Mouse (Mus musculus) E14TG2a.4 (cell line): ENCODE results near the gene Pxn.

Experiments used
- H3K27me3 ChIP-seq: 2 replicates; pipeline ENCODE4 v1.6.1; 2014; ENCODE audit warnings: low read length, control low read depth; ENCODE audit not compliant: insufficient read depth
- H3K36me3 ChIP-seq: 2 replicates; pipeline ENCODE4 v1.6.1; 2014; ENCODE audit warnings: low read length, control low read depth; ENCODE audit not compliant: insufficient read depth
- H3K4me1 ChIP-seq: replicated peaks from 2 replicates; pipeline ENCODE4 v1.6.1; 2014; ENCODE audit warnings: low read depth, low read length, control low read depth
- H3K4me3 ChIP-seq: replicated peaks from 2 replicates; pipeline ENCODE4 v1.5.1; 2014; ENCODE audit warnings: mild to moderate bottlenecking, low read length
- H3K9me3 ChIP-seq: 2 replicates; pipeline ENCODE4 v1.6.1; 2014; ENCODE audit warnings: low read length, control low read depth
- CTCF ChIP-seq: conservative IDR thresholded peaks from 2 replicates; pipeline ENCODE4 v1.5.1; 2014; ENCODE audit warnings: low read length
- NANOG ChIP-seq: IDR thresholded peaks from 2 replicates; pipeline ENCODE4 v1.6.1; 2014; ENCODE audit warnings: borderline replicate concordance, low read length, mixed read lengths
- POU5F1 ChIP-seq: IDR thresholded peaks from 2 replicates; pipeline ENCODE4 v1.6.1; 2014; ENCODE audit warnings: low read length, borderline replicate concordance

The Pxn gene

GRCm38 (mm10) chr5:115538693-115539043 lies 32.2 kb downstream of the Pxn start:
- Histone ChIP-seq H3K36me3 (no peaks in the 10 kb centered on the region), H3K4me1 (peaks cover 86% of the 10 kb centered on the region), H3K4me3 (peak overlapping the region; percentile 32), H3K27me3 (peaks cover 12% of the 10 kb centered on the region), H3K9me3 (no peaks in the 10 kb centered on the region)
- no peak for TF ChIP-seq POU5F1
- TF ChIP-seq NANOG: no peak
- TF ChIP-seq CTCF: peak; percentile 80

DNA sequence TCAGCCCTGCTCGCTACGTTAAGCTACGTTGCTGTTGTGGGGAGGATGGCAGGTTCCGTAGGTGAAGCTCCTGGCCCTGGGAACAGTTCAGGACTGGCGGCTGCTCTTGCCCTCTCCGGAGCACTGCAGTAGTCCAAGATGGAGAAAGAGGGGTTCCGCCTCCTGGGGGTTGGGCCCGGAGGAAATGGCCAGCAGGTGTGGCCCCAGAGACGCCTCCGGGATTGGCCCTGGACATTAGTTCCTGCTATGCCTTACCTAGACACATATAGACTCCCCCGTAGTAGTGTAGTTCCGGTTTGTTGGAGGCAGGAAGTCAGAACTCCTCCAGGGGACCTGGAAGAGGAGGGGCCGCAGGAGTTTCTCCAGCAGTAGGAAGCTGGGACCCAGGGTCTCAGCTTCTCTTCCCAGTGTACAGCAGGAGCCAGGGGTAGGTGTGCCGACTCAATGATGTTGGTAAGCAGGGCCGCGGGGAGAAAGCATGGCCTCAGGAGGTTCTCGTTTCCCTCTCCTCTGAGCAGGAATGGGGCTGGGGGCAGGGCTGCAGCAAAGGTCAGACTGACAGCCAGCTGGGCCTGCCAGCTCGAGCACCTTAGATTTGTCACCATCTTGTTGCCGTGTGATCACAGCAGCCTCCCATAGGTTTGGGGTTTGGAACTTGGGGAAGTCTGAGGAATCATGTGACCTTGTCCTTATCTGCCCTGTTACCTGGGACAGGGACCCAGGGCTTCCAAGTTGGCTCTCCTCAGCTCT lies 36.3 kb downstream of the Pxn start:
- H3K4me1 ChIP-seq: peaks cover 91% of the 10 kb centered on the region
- H3K27me3 ChIP-seq: 0 out of 2 replicates have a peak, but pooled peaks cover under 1% of the 10 kb centered on the region
- H3K4me3 ChIP-seq: peak overlapping the region; percentile 71
- no peaks in the 10 kb centered on the region for H3K9me3 ChIP-seq
- peaks cover 36% of the 10 kb centered on the region for H3K36me3 ChIP-seq
- no peak for TF ChIP-seq POU5F1
- TF ChIP-seq NANOG: no peak
- TF ChIP-seq CTCF: no peak

GRCm38 (mm10) chr5:115543509-115544253 lies 37.2 kb downstream of the Pxn start:
- Histone ChIP-seq H3K27me3 (no peaks in the 10 kb centered on the region), H3K4me1 (peaks cover 91% of the 10 kb centered on the region), H3K9me3 (no peaks in the 10 kb centered on the region), H3K4me3 (peak overlapping the region; percentile 50), H3K36me3 (peaks cover 43% of the 10 kb centered on the region)
- no peak for TF ChIP-seq POU5F1
- no peak for TF ChIP-seq NANOG
- TF ChIP-seq CTCF: no peak

DNA sequence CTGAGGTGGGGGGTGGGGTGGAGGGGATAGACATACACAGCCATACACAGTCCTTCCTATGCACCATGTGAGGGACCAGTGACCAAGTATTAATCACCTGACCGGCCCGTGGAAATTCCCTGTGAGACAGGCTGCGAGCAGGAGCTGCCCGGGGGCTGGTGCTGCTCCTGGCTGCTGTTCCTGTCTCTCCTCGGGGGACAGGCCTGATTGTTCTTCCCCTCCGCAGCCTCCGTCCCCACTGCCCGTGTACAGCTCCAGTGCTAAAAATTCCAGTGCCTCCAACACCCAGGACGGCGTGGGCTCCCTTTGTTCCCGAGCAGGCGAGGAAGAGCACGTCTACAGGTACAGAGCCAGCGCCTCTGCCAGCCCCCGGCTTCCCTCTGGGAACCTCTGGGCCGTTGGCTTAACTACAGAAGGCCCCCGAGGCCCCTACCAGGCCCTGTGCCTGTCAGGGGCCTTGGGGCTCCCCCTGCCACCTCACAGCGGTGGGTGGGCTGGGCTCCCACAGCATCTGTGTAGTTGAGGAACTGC lies 38.2 kb downstream of the Pxn start:
- H3K4me1 ChIP-seq: peaks cover 92% of the 10 kb centered on the region
- TF ChIP-seq NANOG: no peak
- no peak for TF ChIP-seq POU5F1
- no peak for TF ChIP-seq CTCF
- peaks cover 52% of the 10 kb centered on the region for H3K36me3 ChIP-seq
- no peaks in the 10 kb centered on the region for H3K9me3 ChIP-seq
- H3K27me3 ChIP-seq: no peaks in the 10 kb centered on the region
- H3K4me3 ChIP-seq: peak overlapping the region; percentile 45

DNA sequence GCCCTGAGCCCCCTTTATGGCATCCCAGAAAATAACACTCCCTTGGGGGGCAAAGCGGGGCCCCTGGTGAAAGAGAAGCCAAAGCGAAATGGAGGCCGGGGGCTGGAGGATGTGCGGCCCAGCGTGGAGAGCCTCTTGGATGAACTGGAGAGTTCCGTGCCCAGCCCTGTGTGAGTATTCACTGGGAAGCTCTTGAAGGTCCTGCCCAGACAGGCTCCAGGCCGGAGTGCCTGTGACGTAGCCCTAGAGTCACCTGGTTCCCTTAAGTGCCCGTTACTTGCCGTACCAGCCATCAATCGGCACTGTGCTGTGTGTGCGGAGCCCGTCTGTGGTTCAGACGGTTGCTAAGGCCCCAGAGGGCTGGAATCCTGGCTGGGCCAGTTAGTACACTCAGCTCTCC lies 39.2 kb downstream of the Pxn start:
- Histone ChIP-seq H3K4me1 (peaks cover 94% of the 10 kb centered on the region), H3K27me3 (no peaks in the 10 kb centered on the region)

GRCm38 (mm10) chr5:115546536-115546935 lies 40.1 kb downstream of the Pxn start:
- no peak for TF ChIP-seq NANOG
- no peak for TF ChIP-seq CTCF
- no peak for TF ChIP-seq POU5F1
- Histone ChIP-seq H3K36me3 (peaks cover 52% of the 10 kb centered on the region), H3K4me3 (no peak overlapping the region), H3K27me3 (no peaks in the 10 kb centered on the region), H3K9me3 (no peaks in the 10 kb centered on the region), H3K4me1 (peaks cover 91% of the 10 kb centered on the region)

More for the DNA sequence above, 39.2 kb downstream of the Pxn start:
- peak overlapping the region; percentile 29; the same call in 1 of the 2 replicates for H3K4me3 ChIP-seq
- peaks cover 52% of the 10 kb centered on the region for H3K36me3 ChIP-seq
- no peaks in the 10 kb centered on the region for H3K9me3 ChIP-seq
- TF ChIP-seq NANOG (no peak), CTCF (no peak), POU5F1 (no peak)

GRCm38 (mm10) chr5:115547014-115547413 lies 40.5 kb downstream of the Pxn start:
- TF ChIP-seq POU5F1 (no peak), NANOG (no peak), CTCF (no peak)
- H3K4me3 ChIP-seq: peak overlapping the region; percentile 66
- no peaks in the 10 kb centered on the region for H3K27me3 ChIP-seq
- H3K4me1 ChIP-seq: peaks cover 93% of the 10 kb centered on the region
- no peaks in the 10 kb centered on the region for H3K9me3 ChIP-seq
- H3K36me3 ChIP-seq: peaks cover 56% of the 10 kb centered on the region

DNA sequence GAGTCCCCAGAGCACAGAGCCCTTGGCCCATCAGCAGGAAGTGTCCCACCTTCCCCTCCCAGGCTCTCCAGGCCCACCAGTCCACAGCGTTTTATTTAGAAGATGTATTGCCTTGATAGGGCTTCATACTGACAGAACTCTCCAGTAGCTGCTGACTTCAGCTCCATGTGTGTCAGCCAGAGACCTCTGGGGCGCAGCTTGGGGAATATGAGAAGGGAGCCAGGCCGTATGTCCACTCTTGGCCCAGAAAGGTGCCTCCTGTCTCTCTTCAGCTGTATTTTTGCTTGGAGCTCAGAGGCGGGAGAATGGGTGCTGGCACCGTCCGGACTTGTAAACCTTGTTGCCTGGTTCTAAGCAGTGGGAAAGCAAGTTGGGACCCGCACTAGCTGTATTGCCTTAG lies 40.9 kb downstream of the Pxn start:
- TF ChIP-seq NANOG (no peak), CTCF (no peak), POU5F1 (no peak)

More for the DNA sequence above, 40.9 kb downstream of the Pxn start:
- H3K4me3 ChIP-seq: peak overlapping the region; percentile 66
- H3K9me3 ChIP-seq: no peaks in the 10 kb centered on the region
- H3K4me1 ChIP-seq: peaks cover 93% of the 10 kb centered on the region
- H3K36me3 ChIP-seq: peaks cover 61% of the 10 kb centered on the region
- H3K27me3 ChIP-seq: no peaks in the 10 kb centered on the region
